Mouse (Mus musculus): ENCODE results near the gene Raver2.

Raver2 gene

GRCm38 (mm10) chr4:101093292-101093691 lies 24.5 kb downstream of the Raver2 start:
- intact Hi-C loops (cut with DNase I), result no loop called here

DNA sequence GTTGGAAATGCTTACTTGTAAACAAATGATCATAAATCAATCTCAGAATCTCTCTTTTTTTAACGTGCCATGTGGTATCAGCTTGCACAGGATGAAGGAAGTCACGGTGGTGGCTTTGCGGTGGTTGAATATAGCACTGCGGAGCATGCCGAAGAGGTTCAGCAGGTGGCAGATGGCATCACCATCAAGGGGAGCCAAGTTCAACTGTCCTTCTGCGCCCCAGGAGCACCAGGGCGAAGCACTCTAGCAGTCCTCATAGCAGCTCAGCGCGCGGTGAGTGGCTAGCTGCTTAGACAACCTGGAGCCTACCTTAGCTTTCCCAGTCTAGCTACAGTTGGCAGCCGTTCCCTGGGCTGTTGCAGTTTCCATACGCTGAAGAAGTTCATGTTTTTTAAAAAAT lies 38.3 kb downstream of the Raver2 start:
- intact Hi-C loops (cut with DNase I), result no loop called here

DNA sequence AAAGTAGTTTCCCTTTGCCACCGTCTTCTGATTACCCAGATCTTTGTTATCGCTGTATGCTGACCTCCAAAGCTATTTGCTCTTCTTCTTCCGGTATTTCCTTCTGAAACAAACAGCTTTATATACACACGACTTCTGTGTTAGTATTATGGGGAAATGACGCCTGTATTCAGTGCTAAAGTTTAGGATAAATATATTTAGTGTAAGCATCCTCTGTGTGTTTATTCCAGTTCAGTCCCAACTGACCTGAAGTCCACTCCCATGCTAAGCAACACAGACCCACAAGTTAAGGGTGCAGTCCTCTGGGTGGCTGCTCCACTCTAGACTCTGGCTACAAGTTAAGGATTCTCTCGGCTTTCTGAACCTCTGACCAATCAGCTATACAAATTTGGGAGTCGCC lies 52.2 kb downstream of the Raver2 start:
- intact Hi-C loops (cut with DNase I), result no loop called here

DNA sequence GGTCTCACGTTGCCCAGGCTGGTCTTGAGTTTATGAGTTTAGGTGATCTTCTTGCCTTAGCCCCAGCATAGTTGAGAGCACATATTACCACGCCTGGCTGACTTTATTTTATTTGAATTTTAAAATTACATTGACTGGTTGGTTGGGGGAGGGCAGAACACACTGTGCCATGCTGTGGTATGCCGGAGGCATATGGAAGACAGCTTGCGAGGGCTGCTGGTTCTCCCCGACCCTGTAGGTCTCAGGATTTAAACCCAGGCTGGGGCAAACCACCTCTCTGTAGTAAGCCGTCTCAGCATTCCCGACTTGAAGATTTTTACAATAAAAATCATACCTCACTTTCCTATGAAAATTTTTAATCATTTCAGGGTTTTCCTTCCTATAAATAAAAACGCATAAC lies 66.2 kb downstream of the Raver2 start:
- intact Hi-C loops (cut with DNase I), result no loop called here

DNA sequence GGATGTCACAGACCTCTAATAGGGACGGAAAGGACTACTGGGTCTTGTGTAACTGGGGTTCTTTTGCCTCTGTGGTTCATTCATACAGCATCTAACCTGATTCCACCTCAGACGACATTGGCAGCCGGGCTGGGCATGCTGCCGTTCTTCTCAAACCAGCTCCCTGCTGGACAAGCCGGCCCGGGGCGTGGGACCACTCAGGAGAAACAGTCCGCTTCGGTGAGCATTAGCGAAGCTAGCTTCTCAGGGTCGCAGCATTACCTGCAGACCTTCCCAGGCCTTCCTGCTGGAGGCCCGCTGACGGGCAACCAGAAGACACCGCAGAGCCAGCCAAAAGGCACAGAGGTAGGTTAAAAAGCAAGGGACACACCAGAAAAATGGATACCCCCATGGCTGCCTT lies 67.1 kb downstream of the Raver2 start:
- intact Hi-C loops (cut with DNase I), result no loop called here

- intact Hi-C loops (cut with DNase I), result no loop called here
These were observed 69.2 kb downstream of the Raver2 start for GRCm38 (mm10) chr4:101137975-101138374.

- intact Hi-C loops (cut with DNase I), result loop anchor here (10.0 kb wide), 2 partner anchors 417 to 557 kb away; no protein-coding TSS in a partner anchor
These were observed 73.0 kb downstream of the Raver2 start for GRCm38 (mm10) chr4:101141768-101142167.

DNA sequence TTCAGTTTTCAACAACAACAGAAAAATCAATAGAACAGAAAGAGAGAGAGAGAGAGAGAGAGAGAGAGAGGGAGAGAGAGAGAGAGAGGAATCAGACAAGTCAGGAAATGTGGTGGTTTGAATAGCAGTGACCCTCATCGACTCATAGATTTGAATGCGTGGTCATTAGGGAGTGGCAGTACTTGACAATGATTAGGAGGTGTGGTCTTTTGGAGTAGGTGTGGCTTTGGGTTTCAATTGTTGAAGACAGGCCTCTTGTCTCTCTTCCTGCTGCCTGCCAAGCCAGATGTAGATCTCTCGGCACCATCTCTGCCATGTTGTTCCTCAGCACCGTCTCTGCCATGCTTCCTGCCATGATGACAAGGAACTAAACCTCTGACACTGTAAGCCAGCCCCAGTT lies 75.1 kb downstream of the Raver2 start:
- intact Hi-C loops (cut with DNase I), result loop anchor here (2.0 to 10.0 kb wide), 3 partner anchors 145 to 559 kb away; no protein-coding TSS in a partner anchor

DNA sequence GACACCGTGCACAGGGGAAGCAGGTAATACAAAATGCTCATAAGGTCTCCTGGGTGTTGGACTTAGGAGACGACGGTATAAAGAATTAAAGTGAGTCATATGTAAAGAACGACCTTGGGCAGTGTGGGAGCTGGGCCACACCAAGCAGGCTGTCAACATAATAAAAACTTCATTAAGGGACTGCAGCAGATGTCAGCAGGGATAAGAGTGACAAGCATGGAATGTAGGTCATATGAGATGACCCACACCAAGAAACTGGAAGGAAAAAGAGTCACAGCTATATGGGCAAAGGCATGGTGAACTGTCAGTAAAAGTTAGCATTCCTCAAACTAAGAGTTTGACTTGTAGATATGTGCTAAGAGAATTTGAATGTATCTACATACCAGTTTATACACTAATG lies 75.6 kb downstream of the Raver2 start:
- intact Hi-C loops (cut with DNase I), result loop anchor here (2.0 to 10.0 kb wide), 3 partner anchors 146 to 560 kb away; no protein-coding TSS in a partner anchor

DNA sequence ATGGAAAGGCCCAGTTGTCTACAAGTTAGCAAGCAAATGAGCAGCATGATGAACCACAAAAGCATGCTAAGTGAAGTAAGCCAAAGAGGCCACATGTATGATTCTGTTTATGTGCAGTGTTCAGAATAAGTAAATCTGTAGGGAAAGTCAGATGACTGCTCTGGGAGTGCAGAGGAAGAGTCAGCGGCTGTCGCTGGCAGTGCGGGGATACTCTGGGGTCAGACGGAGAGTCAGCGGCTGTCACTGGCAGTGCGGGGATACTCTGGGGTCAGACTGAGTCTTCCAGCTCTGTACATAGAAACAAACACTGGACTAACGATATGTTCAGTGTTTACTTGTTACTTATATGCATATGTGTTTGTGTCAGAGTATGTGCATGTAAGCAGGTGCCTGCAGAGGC lies 76.0 kb downstream of the Raver2 start:
- intact Hi-C loops (cut with DNase I), result loop anchor here (2.0 to 10.0 kb wide), 3 partner anchors 146 to 560 kb away; no protein-coding TSS in a partner anchor

- intact Hi-C loops (cut with DNase I), result loop anchor here (10.0 kb wide), 2 partner anchors 421 to 561 kb away; no protein-coding TSS in a partner anchor
These were observed 77.4 kb downstream of the Raver2 start for GRCm38 (mm10) chr4:101146047-101146745.

DNA sequence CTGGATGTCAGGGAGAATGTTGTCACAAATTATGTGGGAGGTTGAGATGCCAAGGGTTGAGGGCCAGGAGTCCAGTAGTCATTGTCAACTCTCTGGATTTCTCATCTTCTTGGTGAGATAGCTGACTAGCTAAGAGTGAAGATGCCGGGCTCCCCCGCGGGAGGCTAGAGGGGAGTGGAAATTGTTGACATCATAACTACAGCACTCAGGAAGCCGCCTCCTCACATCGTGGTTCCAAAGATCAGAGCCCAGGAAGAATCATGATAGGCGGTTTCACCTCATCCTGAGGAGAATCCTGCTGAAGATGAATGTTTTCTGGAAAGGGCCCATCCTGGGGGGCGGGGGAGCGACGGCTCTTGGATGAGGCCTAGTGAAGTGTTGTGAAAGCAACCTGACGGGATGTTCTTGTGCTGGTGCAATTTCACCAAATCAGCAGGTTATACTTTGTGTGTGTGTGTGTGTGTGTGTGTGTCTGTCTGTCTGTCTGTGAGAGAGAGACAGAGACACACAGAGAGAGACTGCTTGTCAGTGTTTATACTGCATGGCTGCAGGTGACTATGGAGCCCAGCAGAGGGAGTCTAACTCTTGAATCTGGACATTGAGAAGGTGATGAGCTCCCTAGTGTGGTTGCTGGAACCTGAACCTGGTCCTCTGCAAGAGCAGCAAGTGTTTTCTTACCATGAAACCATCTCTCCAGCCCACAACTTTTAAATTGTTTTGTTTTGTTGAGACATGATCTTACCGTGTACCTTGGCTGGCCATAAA lies 78.3 kb downstream of the Raver2 start:
- intact Hi-C loops (cut with DNase I), result loop anchor here (10.0 kb wide), 2 partner anchors 422 to 562 kb away; no protein-coding TSS in a partner anchor

- intact Hi-C loops (cut with DNase I), result no loop called here
These were observed 86.8 kb downstream of the Raver2 start for GRCm38 (mm10) chr4:101155541-101155940.

DNA sequence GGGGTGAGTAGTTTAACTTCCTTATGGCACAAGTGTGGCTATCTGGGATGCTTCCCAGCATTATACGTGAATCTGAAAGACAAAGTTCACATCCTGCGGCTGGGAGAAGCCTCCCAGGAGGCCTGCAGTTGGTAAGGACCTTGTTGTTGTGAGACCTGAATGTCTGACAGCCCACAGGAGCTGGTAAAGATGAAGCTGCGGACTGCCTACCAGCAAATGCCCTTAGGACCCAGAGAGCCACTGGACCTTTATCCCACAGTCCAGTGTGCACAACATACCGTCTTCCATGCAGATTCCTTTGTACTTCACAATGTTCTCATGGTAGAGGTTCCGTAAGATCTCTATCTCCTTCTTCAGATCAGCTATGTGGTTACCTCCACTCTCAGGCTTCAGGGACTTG lies 88.7 kb downstream of the Raver2 start:
- intact Hi-C loops (cut with DNase I), result no loop called here

DNA sequence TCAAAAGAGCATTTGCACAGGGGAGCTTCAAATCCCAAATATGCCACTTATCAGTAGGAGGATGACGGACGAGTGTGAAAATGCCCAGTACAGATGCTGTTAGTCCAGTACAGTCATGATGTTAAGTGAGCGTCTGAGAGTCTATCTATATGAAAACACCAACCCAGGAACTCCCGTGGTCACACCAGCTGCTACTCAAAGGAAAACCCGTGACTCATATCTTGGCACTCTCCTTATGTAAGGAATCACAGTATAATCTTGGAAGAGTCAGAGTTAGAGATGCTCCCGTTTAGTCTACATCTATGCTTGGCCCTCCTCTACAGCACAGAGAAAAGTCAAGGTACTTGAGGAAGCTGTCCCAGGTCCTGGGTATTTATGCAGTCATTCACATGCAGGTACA lies 89.5 kb downstream of the Raver2 start:
- intact Hi-C loops (cut with DNase I), result no loop called here

DNA sequence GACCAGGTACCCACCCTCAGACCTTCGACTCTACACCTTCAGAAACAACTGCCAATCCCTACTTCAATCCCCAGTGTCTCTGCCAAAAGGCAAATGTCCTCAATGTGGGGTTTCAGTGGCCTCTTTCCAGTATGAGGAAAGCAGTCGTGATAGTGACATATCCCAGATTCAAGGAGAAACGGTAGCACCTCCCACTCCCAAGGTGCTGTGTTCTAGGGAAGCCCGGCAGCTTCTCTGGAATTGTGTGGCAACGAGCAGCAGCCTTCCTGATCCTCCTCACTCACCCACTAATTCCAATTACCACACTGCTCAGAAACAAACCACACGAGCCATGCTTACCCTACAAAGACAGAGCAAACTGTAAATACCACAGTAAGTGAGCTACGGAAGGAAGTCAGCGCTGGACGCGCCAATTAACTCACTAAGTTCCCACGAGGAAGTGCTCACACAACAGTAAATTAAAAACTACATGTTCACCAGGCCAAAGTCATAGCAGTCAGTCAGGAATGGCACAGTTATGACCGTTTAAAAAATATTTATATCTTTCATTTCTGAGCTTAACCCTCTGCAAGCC lies 90.5 kb downstream of the Raver2 start:
- intact Hi-C loops (cut with DNase I), result no loop called here

GRCm38 (mm10) chr4:101160821-101161220 lies 92.0 kb downstream of the Raver2 start:
- intact Hi-C loops (cut with DNase I), result loop anchor here (10.0 kb wide), 1 partner anchor 134 kb away; no protein-coding TSS in a partner anchor

GRCm38 (mm10) chr4:101164189-101164588 lies 95.4 kb downstream of the Raver2 start:
- intact Hi-C loops (cut with DNase I), result loop anchor here (10.0 kb wide), 1 partner anchor 131 kb away; no protein-coding TSS in a partner anchor

GRCm38 (mm10) chr4:101164673-101165072 lies 95.9 kb downstream of the Raver2 start:
- intact Hi-C loops (cut with DNase I), result loop anchor here (5.0 to 10.0 kb wide), 2 partner anchors 130 to 203 kb away; no protein-coding TSS in a partner anchor

GRCm38 (mm10) chr4:101165776-101166175 lies 97.0 kb downstream of the Raver2 start:
- intact Hi-C loops (cut with DNase I), result loop anchor here (5.0 to 10.0 kb wide), 2 partner anchors 129 to 202 kb away; no protein-coding TSS in a partner anchor

DNA sequence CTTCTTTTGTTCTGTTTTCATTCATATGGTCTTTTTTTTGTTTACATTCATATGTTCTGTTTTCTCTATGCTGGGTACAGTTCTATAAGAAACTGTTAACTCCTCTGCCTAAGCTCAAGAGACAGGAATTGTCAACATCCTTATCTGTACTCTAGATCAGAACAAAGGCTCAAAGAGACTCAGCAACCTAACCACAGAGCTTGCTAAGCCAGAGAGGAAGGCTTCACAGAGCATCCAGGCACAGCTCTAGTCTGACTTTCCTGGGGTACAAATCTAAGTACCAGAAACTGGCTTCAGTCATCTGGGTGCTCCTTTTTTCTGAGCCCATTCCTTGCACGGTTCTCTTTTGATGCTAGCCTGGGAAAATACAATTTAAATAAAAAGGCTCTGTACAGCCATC lies 99.0 kb downstream of the Raver2 start:
- intact Hi-C loops (cut with DNase I), result loop anchor here (2.0 to 10.0 kb wide), 3 partner anchors 127 to 200 kb away; no protein-coding TSS in a partner anchor
